Mouse (Mus musculus): ENCODE results near the gene Ctnnd2. TPM values are rescaled to one million over a fixed set of nuclear protein-coding genes. Genes with fewer than 3 reads are reported as not detected.

The Ctnnd2 gene
- polyA plus RNA-seq, 1 experiment from 2014 or later: 1.3 TPM

- ATAC-seq: no peak
- Histone ChIP-seq H3K27ac (ENCODE audit: low read length) (no peak overlapping the region), H3K36me3 (ENCODE audit: control insufficient read depth, insufficient read depth, low read length) (no peaks in the 10 kb centered on the region), H3K9ac (ENCODE audit: low read depth, low read length) (no peak overlapping the region), H3K27me3 (replicated peaks; ENCODE audit: control insufficient read depth, insufficient read depth, low read length) (no peaks in the 10 kb centered on the region), H3K4me1 (ENCODE audit: control insufficient read depth, insufficient read depth, low read length) (no peaks in the 10 kb centered on the region), H3K4me3 (ENCODE audit: low read length) (no peak overlapping the region), H3K9me3 (ENCODE audit: control insufficient read depth, low read length) (no peaks in the 10 kb centered on the region), H3K4me2 (ENCODE audit: low read depth, low read length) (no peak overlapping the region)
- 89% methylated on average over 6 of the region's 6 CpGs for WGBS
Measured at GRCm38 (mm10) chr15:30590865-30591264, 418.5 kb downstream of the Ctnnd2 start.

GRCm38 (mm10) chr15:30595507-30595906, 423.1 kb downstream of the Ctnnd2 start:
- WGBS: 88% methylated on average over 1 of the region's 1 CpGs
- Histone ChIP-seq H3K9ac (ENCODE audit: low read depth, low read length) (no peak overlapping the region), H3K4me1 (ENCODE audit: control insufficient read depth, insufficient read depth, low read length) (no peaks in the 10 kb centered on the region), H3K9me3 (ENCODE audit: control insufficient read depth, low read length) (no peaks in the 10 kb centered on the region), H3K4me3 (ENCODE audit: low read length) (no peak overlapping the region), H3K36me3 (ENCODE audit: control insufficient read depth, insufficient read depth, low read length) (no peaks in the 10 kb centered on the region), H3K27me3 (replicated peaks; ENCODE audit: control insufficient read depth, insufficient read depth, low read length) (no peaks in the 10 kb centered on the region), H3K4me2 (ENCODE audit: low read depth, low read length) (no peak overlapping the region), H3K27ac (ENCODE audit: low read length) (no peak overlapping the region)
- no peak for ATAC-seq

GRCm38 (mm10) chr15:30610613-30611012, 438.2 kb downstream of the Ctnnd2 start:
- Histone ChIP-seq H3K9me3 (ENCODE audit: control insufficient read depth, low read length) (no peaks in the 10 kb centered on the region), H3K27ac (ENCODE audit: low read length) (no peak overlapping the region), H3K4me2 (ENCODE audit: low read depth, low read length) (no peak overlapping the region), H3K27me3 (replicated peaks; ENCODE audit: control insufficient read depth, insufficient read depth, low read length) (no peaks in the 10 kb centered on the region), H3K4me1 (ENCODE audit: control insufficient read depth, insufficient read depth, low read length) (no peaks in the 10 kb centered on the region), H3K4me3 (ENCODE audit: low read length) (no peak overlapping the region), H3K9ac (ENCODE audit: low read depth, low read length) (no peak overlapping the region), H3K36me3 (ENCODE audit: control insufficient read depth, insufficient read depth, low read length) (no peaks in the 10 kb centered on the region)
- no peak for ATAC-seq
- WGBS: 70% methylated on average over 7 of the region's 7 CpGs

GRCm38 (mm10) chr15:30615451-30615850, 443.1 kb downstream of the Ctnnd2 start:
- Histone ChIP-seq H3K9ac (ENCODE audit: low read depth, low read length) (no peak overlapping the region), H3K4me2 (ENCODE audit: low read depth, low read length) (no peak overlapping the region), H3K9me3 (ENCODE audit: control insufficient read depth, low read length) (no peaks in the 10 kb centered on the region), H3K27ac (ENCODE audit: low read length) (no peak overlapping the region), H3K36me3 (ENCODE audit: control insufficient read depth, insufficient read depth, low read length) (no peaks in the 10 kb centered on the region), H3K27me3 (replicated peaks; ENCODE audit: control insufficient read depth, insufficient read depth, low read length) (no peaks in the 10 kb centered on the region), H3K4me3 (ENCODE audit: low read length) (no peak overlapping the region), H3K4me1 (ENCODE audit: control insufficient read depth, insufficient read depth, low read length) (no peaks in the 10 kb centered on the region)
- ATAC-seq: no peak
- WGBS: 72% methylated on average over 7 of the region's 7 CpGs

GRCm38 (mm10) chr15:30616861-30617260, 444.5 kb downstream of the Ctnnd2 start:
- H3K27ac ChIP-seq (ENCODE audit: low read length): no peak overlapping the region
- H3K27me3 ChIP-seq (replicated peaks; ENCODE audit: control insufficient read depth, insufficient read depth, low read length): no peaks in the 10 kb centered on the region
- H3K4me2 ChIP-seq (ENCODE audit: low read depth, low read length): no peak overlapping the region
- no peak overlapping the region for H3K4me3 ChIP-seq (ENCODE audit: low read length)
- no peak overlapping the region for H3K9ac ChIP-seq (ENCODE audit: low read depth, low read length)
- no peaks in the 10 kb centered on the region for H3K36me3 ChIP-seq (ENCODE audit: control insufficient read depth, insufficient read depth, low read length)
- no peaks in the 10 kb centered on the region for H3K9me3 ChIP-seq (ENCODE audit: control insufficient read depth, low read length)
- 91% methylated on average over 3 of the region's 3 CpGs for WGBS
- no peak for ATAC-seq
- H3K4me1 ChIP-seq (ENCODE audit: control insufficient read depth, insufficient read depth, low read length): no peaks in the 10 kb centered on the region

GRCm38 (mm10) chr15:30617932-30618331, 445.5 kb downstream of the Ctnnd2 start:
- Histone ChIP-seq H3K4me1 (ENCODE audit: control insufficient read depth, insufficient read depth, low read length) (no peaks in the 10 kb centered on the region), H3K9ac (ENCODE audit: low read depth, low read length) (no peak overlapping the region), H3K36me3 (ENCODE audit: control insufficient read depth, insufficient read depth, low read length) (no peaks in the 10 kb centered on the region), H3K27ac (ENCODE audit: low read length) (no peak overlapping the region), H3K9me3 (ENCODE audit: control insufficient read depth, low read length) (no peaks in the 10 kb centered on the region), H3K4me2 (ENCODE audit: low read depth, low read length) (no peak overlapping the region), H3K27me3 (replicated peaks; ENCODE audit: control insufficient read depth, insufficient read depth, low read length) (no peaks in the 10 kb centered on the region), H3K4me3 (ENCODE audit: low read length) (no peak overlapping the region)
- 79% methylated on average over 2 of the region's 2 CpGs for WGBS
- no peak for ATAC-seq

GRCm38 (mm10) chr15:30628524-30628923, 456.1 kb downstream of the Ctnnd2 start:
- Histone ChIP-seq H3K9ac (ENCODE audit: low read depth, low read length) (no peak overlapping the region), H3K27ac (ENCODE audit: low read length) (no peak overlapping the region), H3K27me3 (replicated peaks; ENCODE audit: control insufficient read depth, insufficient read depth, low read length) (no peaks in the 10 kb centered on the region), H3K4me3 (ENCODE audit: low read length) (no peak overlapping the region), H3K4me1 (ENCODE audit: control insufficient read depth, insufficient read depth, low read length) (no peaks in the 10 kb centered on the region), H3K36me3 (ENCODE audit: control insufficient read depth, insufficient read depth, low read length) (no peaks in the 10 kb centered on the region), H3K4me2 (ENCODE audit: low read depth, low read length) (no peak overlapping the region), H3K9me3 (ENCODE audit: control insufficient read depth, low read length) (no peaks in the 10 kb centered on the region)
- no peak for ATAC-seq
- WGBS: 47% methylated on average over 3 of the region's 3 CpGs

GRCm38 (mm10) chr15:30632113-30632735, 459.8 kb downstream of the Ctnnd2 start:
- no peak for ATAC-seq
- Histone ChIP-seq H3K4me2 (ENCODE audit: low read depth, low read length) (no peak overlapping the region), H3K4me1 (ENCODE audit: control insufficient read depth, insufficient read depth, low read length) (no peaks in the 10 kb centered on the region), H3K9ac (ENCODE audit: low read depth, low read length) (no peak overlapping the region), H3K27ac (ENCODE audit: low read length) (no peak overlapping the region), H3K4me3 (ENCODE audit: low read length) (no peak overlapping the region), H3K9me3 (ENCODE audit: control insufficient read depth, low read length) (no peaks in the 10 kb centered on the region), H3K36me3 (ENCODE audit: control insufficient read depth, insufficient read depth, low read length) (no peaks in the 10 kb centered on the region), H3K27me3 (replicated peaks; ENCODE audit: control insufficient read depth, insufficient read depth, low read length) (no peaks in the 10 kb centered on the region)
- WGBS: 80% methylated on average over 7 of the region's 7 CpGs

- H3K9me3 ChIP-seq (ENCODE audit: control insufficient read depth, low read length): no peaks in the 10 kb centered on the region
- no peaks in the 10 kb centered on the region for H3K27me3 ChIP-seq (replicated peaks; ENCODE audit: control insufficient read depth, insufficient read depth, low read length)
- no peak overlapping the region for H3K27ac ChIP-seq (ENCODE audit: low read length)
- H3K4me2 ChIP-seq (ENCODE audit: low read depth, low read length): no peak overlapping the region
- H3K36me3 ChIP-seq (ENCODE audit: control insufficient read depth, insufficient read depth, low read length): no peaks in the 10 kb centered on the region
- ATAC-seq: no peak
- H3K4me3 ChIP-seq (ENCODE audit: low read length): no peak overlapping the region
- 40% methylated on average over 2 of the region's 2 CpGs for WGBS
- no peak overlapping the region for H3K9ac ChIP-seq (ENCODE audit: low read depth, low read length)
- no peaks in the 10 kb centered on the region for H3K4me1 ChIP-seq (ENCODE audit: control insufficient read depth, insufficient read depth, low read length)
Measured at GRCm38 (mm10) chr15:30633917-30634316, 461.5 kb downstream of the Ctnnd2 start.

GRCm38 (mm10) chr15:30634522-30634921, 462.1 kb downstream of the Ctnnd2 start:
- H3K27me3 ChIP-seq (replicated peaks; ENCODE audit: control insufficient read depth, insufficient read depth, low read length): no peaks in the 10 kb centered on the region
- no peak overlapping the region for H3K4me2 ChIP-seq (ENCODE audit: low read depth, low read length)
- ATAC-seq: no peak
- no peaks in the 10 kb centered on the region for H3K4me1 ChIP-seq (ENCODE audit: control insufficient read depth, insufficient read depth, low read length)
- 53% methylated on average over 5 of the region's 5 CpGs for WGBS
- no peaks in the 10 kb centered on the region for H3K36me3 ChIP-seq (ENCODE audit: control insufficient read depth, insufficient read depth, low read length)
- no peak overlapping the region for H3K27ac ChIP-seq (ENCODE audit: low read length)
- no peak overlapping the region for H3K9ac ChIP-seq (ENCODE audit: low read depth, low read length)
- H3K4me3 ChIP-seq (ENCODE audit: low read length): no peak overlapping the region
- H3K9me3 ChIP-seq (ENCODE audit: control insufficient read depth, low read length): no peaks in the 10 kb centered on the region
